Mouse (Mus musculus): ENCODE measurements around the gene Evc2.
A peak's percentile ranks its signal among the peaks of the same experiment; 100 is the strongest.

Evc2 gene

GRCm38 (mm10) chr5:37338288-37338687 is at the start of gene Evc2:
Evc2 (plus strand) TSS chr5:37338499.
- ATAC-seq (ENCODE audit: low TSS enrichment): peak; percentile 83

- peak; percentile 64 for ATAC-seq (ENCODE audit: low TSS enrichment)
Observed at GRCm38 (mm10) chr5:37289236-37289635, 49.1 kb upstream of the Evc2 start.

DNA sequence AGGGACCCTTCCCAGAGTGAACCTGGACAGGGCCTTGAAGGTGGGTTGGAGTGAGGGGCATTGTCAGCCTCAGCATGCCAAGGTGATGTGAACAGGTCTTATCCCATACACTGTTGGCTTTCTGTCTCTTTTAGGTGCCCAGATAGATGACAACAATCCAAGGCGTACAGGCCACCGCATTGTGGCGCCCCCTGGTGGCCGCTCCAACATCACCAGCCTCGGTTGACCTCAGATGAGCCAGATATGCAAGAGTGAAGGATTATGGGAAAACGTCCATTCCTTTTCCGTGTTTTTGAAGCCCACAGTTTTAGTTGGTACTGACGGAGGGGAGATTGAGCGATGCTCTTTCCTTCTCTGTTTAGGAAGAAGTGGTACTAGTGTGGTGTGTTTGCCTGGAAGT is 47.3 kb upstream of the Evc2 start:
- ATAC-seq (ENCODE audit: low TSS enrichment): no peak

DNA sequence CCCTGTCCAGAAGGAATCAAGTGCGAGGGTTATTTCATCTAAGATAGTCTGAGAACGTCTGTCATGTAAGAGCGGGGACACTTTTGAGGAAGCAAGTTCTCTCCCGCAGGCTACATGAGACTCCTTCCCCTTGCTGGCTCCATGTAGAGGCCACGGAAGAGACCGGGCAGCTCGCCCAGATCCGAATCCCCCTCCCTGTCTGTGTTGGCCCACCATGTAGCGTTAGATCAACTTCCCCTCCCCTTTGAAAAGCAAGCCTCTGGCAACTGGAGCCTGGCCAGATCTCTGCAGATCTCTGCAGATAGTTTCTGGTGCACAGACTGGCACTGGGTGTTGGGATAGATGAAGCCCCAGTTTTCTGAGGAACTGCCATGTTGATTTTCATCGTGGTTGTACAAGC is 41.6 kb upstream of the Evc2 start:
- ATAC-seq (ENCODE audit: low TSS enrichment): no peak

- peak; percentile 64 for ATAC-seq (ENCODE audit: low TSS enrichment)
Observed at GRCm38 (mm10) chr5:37298370-37298769, 39.9 kb upstream of the Evc2 start.

- no peak for ATAC-seq (ENCODE audit: low TSS enrichment)
Observed at GRCm38 (mm10) chr5:37310026-37310425, 28.3 kb upstream of the Evc2 start.

DNA sequence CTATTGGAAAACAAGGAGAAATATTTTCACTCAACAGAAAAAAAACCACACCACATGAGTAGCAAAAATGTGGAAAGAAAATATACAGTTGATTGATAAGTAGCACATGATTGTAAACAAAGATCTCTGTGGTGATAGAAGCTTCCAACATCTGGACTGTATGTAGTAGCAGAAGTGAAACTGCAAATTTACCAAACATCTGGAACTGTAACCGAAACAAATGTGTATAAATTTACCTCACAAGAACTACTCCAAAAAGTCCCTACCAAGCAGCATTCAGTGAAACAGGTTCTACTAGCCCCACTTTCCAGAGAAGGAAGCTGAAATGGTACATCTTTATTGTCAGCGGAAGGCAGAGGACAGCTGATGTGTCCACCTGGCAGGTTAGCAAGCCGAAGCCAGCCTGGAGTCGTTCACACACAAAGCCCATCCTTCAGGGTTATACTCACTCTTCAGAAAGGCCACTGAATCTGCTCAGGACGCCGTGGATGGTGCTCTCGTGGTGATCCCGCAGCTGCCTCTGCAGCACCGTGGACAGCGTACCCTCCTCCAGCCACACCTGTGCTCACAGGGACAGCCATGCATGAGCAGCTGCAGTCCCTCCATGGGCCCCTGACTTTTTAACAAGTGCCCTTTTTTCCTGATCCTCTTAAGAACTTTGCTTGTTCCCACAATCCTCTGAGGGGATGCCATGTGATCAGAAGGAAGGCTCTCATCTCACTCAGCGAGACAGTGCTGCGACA is 25.1 kb upstream of the Evc2 start:
- no peak for ATAC-seq (ENCODE audit: low TSS enrichment)

GRCm38 (mm10) chr5:37318715-37319114 is 19.6 kb upstream of the Evc2 start:
- ATAC-seq (ENCODE audit: low TSS enrichment): no peak

- peak; percentile 82 for ATAC-seq (ENCODE audit: low TSS enrichment)
Observed at GRCm38 (mm10) chr5:37320174-37320573, 18.1 kb upstream of the Evc2 start.

- ATAC-seq (ENCODE audit: low TSS enrichment): peak; percentile 91
Observed at GRCm38 (mm10) chr5:37320761-37321160, 17.5 kb upstream of the Evc2 start.

- ATAC-seq (ENCODE audit: low TSS enrichment): no peak
Observed at GRCm38 (mm10) chr5:37326675-37327074, 11.6 kb upstream of the Evc2 start.

- ATAC-seq (ENCODE audit: low TSS enrichment): no peak
Observed at GRCm38 (mm10) chr5:37330449-37331132, 7.7 kb upstream of the Evc2 start.

- ATAC-seq (ENCODE audit: low TSS enrichment): no peak
Observed at GRCm38 (mm10) chr5:37331133-37331505, 7.2 kb upstream of the Evc2 start.

DNA sequence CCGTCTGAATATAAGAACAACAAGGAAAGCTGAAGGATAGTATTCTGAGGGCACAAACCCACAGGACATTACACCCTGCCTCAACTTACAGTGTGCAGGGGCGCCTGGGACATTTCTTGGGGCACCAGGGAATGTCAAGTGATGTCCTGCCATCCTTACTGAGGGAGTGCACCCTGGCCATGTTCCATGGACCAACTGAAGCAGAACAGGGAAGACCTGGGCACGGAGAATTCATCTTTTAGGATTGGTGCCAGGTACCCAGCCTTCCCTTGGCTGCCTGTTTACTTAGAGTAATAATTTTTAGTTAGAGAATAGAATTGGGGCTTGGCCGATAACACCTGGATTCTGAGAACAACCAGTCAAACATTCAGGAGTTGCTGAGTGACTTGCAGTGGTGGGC is 6.2 kb upstream of the Evc2 start:
- no peak for ATAC-seq (ENCODE audit: low TSS enrichment)

DNA sequence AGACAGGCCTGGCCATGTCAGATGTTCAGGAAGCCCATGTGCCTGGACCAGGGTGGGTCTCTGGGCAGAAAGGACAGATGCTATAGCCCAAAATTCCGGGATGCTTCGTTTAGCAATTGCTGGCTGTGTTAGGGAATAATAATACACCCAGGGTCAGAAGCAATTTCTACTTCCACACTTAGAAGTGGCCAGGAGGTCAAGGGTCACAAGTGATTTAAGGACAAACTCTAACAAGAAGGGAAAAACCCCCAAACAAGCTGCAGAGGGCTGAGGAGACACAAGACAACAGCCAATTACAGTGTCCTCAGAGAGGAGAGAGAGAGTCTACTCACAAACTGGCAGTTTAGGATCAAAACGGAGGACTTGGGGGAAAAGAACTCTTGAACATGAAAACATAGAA is 3.2 kb upstream of the Evc2 start:
- ATAC-seq (ENCODE audit: low TSS enrichment): no peak

- ATAC-seq (ENCODE audit: low TSS enrichment): peak; percentile 41
Observed at GRCm38 (mm10) chr5:37336485-37337105, 1.7 kb upstream of the Evc2 start, which contains the start of gene Evc. Evc (minus strand) TSS chr5:37336894.

DNA sequence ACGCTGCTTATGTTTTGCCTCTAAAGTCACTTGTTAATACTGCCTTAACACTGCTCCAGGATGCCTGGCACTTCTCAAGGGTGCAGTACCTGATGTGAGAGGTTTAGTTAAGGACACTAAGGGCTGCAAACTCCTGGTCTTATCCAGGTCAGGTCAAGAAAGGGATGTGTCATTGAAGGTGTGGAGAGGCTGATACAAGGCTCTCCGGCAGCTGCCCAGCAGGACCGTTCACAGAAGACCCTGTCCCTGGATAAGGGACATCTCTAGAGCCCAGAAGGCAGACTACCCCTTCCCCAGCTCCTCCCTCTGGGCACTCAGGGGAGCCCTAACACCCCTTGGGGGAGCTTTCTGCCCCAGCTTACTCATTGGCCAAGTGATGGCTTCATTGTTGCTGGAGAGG is 603 bp upstream of the Evc2 start:
- no peak for ATAC-seq (ENCODE audit: low TSS enrichment)

DNA sequence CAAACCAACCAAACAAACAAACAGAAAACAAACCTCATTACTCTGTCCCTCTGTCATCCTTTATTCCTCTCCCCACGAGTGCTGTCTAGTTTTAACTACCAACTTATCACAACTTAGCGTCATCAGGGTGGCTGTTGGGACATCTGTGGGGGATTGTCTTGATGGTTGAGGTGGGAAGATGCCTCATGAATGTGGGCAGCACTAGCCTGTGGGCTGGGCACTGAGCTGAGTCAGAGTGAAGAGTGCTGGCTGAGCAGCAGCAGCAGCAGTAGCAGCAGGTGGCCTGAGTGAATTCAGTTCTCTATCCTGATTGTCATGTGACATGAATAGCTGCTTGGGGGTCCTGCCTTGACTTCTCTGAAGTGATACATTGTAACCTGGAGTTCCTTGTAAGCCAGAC is 5.7 kb downstream of the Evc2 start:
- ATAC-seq (ENCODE audit: low TSS enrichment): peak; percentile 90

GRCm38 (mm10) chr5:37351791-37352190 is 13.5 kb downstream of the Evc2 start:
- ATAC-seq (ENCODE audit: low TSS enrichment): peak; percentile 63

DNA sequence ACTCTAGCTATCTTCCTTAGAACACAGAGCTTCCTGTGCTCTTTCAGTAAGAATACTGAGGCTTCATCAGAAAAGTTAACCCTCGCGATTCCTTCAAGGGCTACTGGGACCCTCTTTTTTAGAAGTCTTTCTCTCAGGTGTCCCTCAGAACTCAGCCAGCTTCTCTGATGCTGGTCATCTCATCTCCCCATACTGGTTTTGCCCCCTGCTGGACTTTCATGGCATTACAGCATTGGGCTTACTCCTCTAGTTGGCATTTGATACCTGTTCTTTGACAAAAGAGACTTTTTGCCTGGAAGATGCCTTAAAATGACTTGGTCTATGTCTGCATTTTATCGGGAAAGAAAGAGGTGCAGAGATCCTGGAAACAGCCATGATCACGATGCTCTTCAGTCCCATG is 16.1 kb downstream of the Evc2 start:
- 0 out of 2 replicates have a peak, but pooled peaks have one; percentile 65 for ATAC-seq (ENCODE audit: low TSS enrichment)

DNA sequence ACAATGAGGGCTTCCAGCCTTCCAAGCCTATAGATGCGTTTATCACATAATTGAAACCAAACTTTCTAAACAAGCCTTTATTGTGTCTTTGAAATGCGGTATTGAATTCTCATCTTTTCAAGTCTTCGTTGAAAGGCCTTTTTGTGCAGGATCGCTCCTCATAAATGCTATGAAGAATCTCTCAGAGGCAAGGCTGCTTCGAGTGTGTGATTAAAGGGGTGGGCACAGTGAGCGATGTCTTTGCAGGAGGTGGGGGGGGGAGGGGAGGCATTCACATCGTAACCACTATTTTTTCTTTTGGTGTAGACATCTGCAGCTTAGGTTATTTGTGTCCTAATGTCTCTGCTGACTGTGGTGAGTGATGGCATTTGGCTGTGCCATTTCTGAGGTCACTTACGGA is 17.7 kb downstream of the Evc2 start:
- ATAC-seq (ENCODE audit: low TSS enrichment): no peak

DNA sequence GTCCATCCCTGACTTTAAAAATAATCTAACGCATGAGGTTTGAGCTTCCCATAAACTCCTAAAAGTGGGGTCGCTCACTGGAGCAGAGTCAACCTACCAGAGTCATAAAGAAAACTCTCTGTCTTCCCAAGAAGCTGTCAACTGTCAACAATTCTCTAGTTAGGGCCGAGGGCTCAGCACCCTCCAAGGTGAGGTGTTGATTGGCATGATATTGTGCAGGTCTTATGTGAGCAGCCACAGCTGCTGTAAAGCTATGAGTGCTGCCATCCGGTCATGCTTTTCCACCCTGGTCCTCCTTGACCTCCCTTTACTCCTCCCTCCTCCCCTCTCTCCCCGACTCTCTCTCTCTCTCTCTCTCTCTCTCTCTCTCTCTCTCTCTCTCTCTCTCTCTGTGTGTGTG is 24.3 kb downstream of the Evc2 start:
- no peak for ATAC-seq (ENCODE audit: low TSS enrichment)

GRCm38 (mm10) chr5:37363284-37363683 is 25.0 kb downstream of the Evc2 start:
- no peak for ATAC-seq (ENCODE audit: low TSS enrichment)
